Mouse (Mus musculus): ENCODE measurements around the gene Gm10803. TPM values are rescaled to one million over a fixed set of nuclear protein-coding genes. Genes with fewer than 3 reads are reported as not detected.

Gene Gm10803
- polyA plus RNA-seq, 1 experiment from 2014 or later, result not detected

- Histone ChIP-seq H3K9me3 (no peaks in the 10 kb centered on the region), H3K4me3 (no peak overlapping the region), H3K4me1 (peaks cover 50% of the 10 kb centered on the region), H3K27ac (peak overlapping the region; percentile 60; the same call in 1 of the 2 replicates), H3K36me3 (replicated peaks) (no peaks in the 10 kb centered on the region), H3K27me3 (ENCODE audit: poor library complexity, severe bottlenecking) (peaks cover 26% of the 10 kb centered on the region; the same call in 1 of the 2 replicates)
- WGBS, result 59% methylated on average over 9 of the region's 9 CpGs
- no peak for DNase-seq (ENCODE audit: extremely low spot score, low spot score)
Observed at GRCm38 (mm10) chr2:93599731-93600130, 39.4 kb downstream of the Gm10803 start.

GRCm38 (mm10) chr2:93604601-93605285, 44.4 kb downstream of the Gm10803 start:
- no peaks in the 10 kb centered on the region for H3K9me3 ChIP-seq
- no peak overlapping the region for H3K27ac ChIP-seq
- H3K36me3 ChIP-seq (replicated peaks), result no peaks in the 10 kb centered on the region
- DNase-seq (ENCODE audit: extremely low spot score, low spot score), result no peak
- peaks cover 6% of the 10 kb centered on the region; the same call in 1 of the 2 replicates for H3K4me1 ChIP-seq
- H3K27me3 ChIP-seq (ENCODE audit: poor library complexity, severe bottlenecking), result peaks cover 10% of the 10 kb centered on the region
- WGBS, result 92% methylated on average over 6 of the region's 6 CpGs
- H3K4me3 ChIP-seq, result no peak overlapping the region

GRCm38 (mm10) chr2:93608800-93609199, 48.4 kb downstream of the Gm10803 start:
- Histone ChIP-seq H3K36me3 (replicated peaks) (no peaks in the 10 kb centered on the region), H3K9me3 (no peaks in the 10 kb centered on the region), H3K4me1 (peaks cover 5% of the 10 kb centered on the region; the same call in 1 of the 2 replicates), H3K27me3 (ENCODE audit: poor library complexity, severe bottlenecking) (peaks cover 5% of the 10 kb centered on the region), H3K27ac (no peak overlapping the region), H3K4me3 (no peak overlapping the region)
- 85% methylated on average over 3 of the region's 3 CpGs for WGBS
- DNase-seq (ENCODE audit: extremely low spot score, low spot score), result no peak

GRCm38 (mm10) chr2:93613020-93613419, 52.7 kb downstream of the Gm10803 start:
- WGBS, result 91% methylated on average over 7 of the region's 7 CpGs
- Histone ChIP-seq H3K9me3 (no peaks in the 10 kb centered on the region), H3K27me3 (ENCODE audit: poor library complexity, severe bottlenecking) (peaks cover 23% of the 10 kb centered on the region), H3K4me1 (peaks cover 40% of the 10 kb centered on the region), H3K36me3 (replicated peaks) (no peaks in the 10 kb centered on the region), H3K4me3 (no peak overlapping the region), H3K27ac (no peak overlapping the region)
- no peak for DNase-seq (ENCODE audit: extremely low spot score, low spot score)

Other genes with a start within 250 kb of the Gm10803 start
- 30.1 and 31.4 TPM in 2 replicates for gene Tspan18, start 226.1 kb upstream of the Gm10803 start, polyA plus RNA-seq (2016; fragmentation: Nextera tagmentation; extraction: Ambion mirVana)
- gene Cd82, start 97.4 kb upstream of the Gm10803 start, polyA plus RNA-seq (2016; fragmentation: Nextera tagmentation; extraction: Ambion mirVana), result 5.0 and 5.3 TPM in 2 replicates
- 20.1 and 20.4 TPM in 2 replicates for gene Alx4, start 81.8 kb downstream of the Gm10803 start, polyA plus RNA-seq (2016; fragmentation: Nextera tagmentation; extraction: Ambion mirVana)

All from forebrain, embryonic 10.5 days (tissue).